25 mouse cellular contexts compared by ENCODE assay signal in the genomic region with DNA sequence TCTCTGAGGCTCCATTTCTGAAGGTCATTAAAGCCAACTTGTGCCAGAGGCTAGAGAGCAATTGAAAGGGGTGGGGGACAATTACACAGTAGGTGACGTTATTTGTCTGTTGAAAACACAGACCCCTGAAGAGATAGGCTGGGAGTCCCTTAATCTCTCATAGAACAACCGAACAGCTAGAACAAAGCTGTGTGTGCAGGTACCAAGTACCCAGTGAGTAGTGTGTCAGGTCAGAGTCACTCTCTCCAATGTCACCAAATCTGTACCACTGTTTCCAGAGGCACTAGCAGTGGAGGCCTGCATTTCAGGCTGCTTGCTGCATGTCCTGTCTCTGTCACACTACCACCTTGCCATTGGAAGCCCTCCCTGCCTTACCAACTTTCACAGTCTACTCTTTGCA. TPM values are rescaled to one million over a fixed set of nuclear protein-coding genes. Genes with fewer than 3 reads are reported as not detected.
"Had no signal": no experiment of that assay in that cellular context is flagged by ENCODE, and none has a peak within 500 bp of the region (broad histone marks: within the 10 kb centered on the region; RNA-seq: fewer than 3 reads in every experiment).

No protein-coding gene starts in this region.

- H3K4me3 ChIP-seq: heart, adult 2 months; heart, embryonic 12.5 days; hindbrain, embryonic 13.5 days; hindbrain, embryonic 15.5 days; kidney, embryonic 15.5 days; limb, embryonic 13.5 days; limb, embryonic 15.5 days; liver, embryonic 12.5 days had no signal

- H3K9me3 ChIP-seq: heart, embryonic 12.5 days; hindbrain, embryonic 13.5 days; hindbrain, embryonic 15.5 days; kidney, embryonic 15.5 days; limb, embryonic 13.5 days; limb, embryonic 15.5 days; liver, embryonic 12.5 days had no signal

- H3K27me3 ChIP-seq: heart, embryonic 12.5 days; hindbrain, embryonic 13.5 days; hindbrain, embryonic 15.5 days; kidney, embryonic 15.5 days had no signal

- ATAC-seq: hindbrain, postnatal 0 days; intestine, embryonic 16.5 days; liver, embryonic 12.5 days had no signal

- H3K4me2 ChIP-seq: heart, embryonic 12.5 days; hindbrain, embryonic 13.5 days; hindbrain, embryonic 15.5 days; kidney, embryonic 15.5 days; limb, embryonic 13.5 days; limb, embryonic 15.5 days; liver, embryonic 12.5 days had no signal

- H3K9ac ChIP-seq: heart, embryonic 12.5 days; hindbrain, embryonic 13.5 days; hindbrain, embryonic 15.5 days; kidney, embryonic 15.5 days; limb, embryonic 13.5 days; limb, embryonic 15.5 days; liver, embryonic 12.5 days; liver, embryonic 14.5 days had no signal

- H3K36me3 ChIP-seq: heart, embryonic 12.5 days; hindbrain, embryonic 13.5 days; hindbrain, embryonic 15.5 days; kidney, embryonic 15.5 days; limb, embryonic 13.5 days; limb, embryonic 15.5 days; liver, embryonic 12.5 days had no signal

- DNase-seq: gastrocnemius, postnatal 10 days; gastrocnemius, postnatal 25 days; heart, adult 2 months; heart, postnatal 10 days; kidney, adult 11 months; kidney, adult 2 months; kidney, adult 9 months; kidney, postnatal 14 days; kidney, postnatal 36 days; layer of hippocampus, adult 9-11 months; layer of hippocampus, postnatal 36 days; left cerebral cortex, postnatal 4 days had no signal

- H3K27ac ChIP-seq: heart, adult 2 months; hindbrain, embryonic 13.5 days; hindbrain, embryonic 15.5 days; hindbrain, postnatal 0 days; kidney, embryonic 15.5 days; kidney, postnatal 0 days; limb, embryonic 13.5 days; limb, embryonic 15.5 days; liver, embryonic 12.5 days; liver, embryonic 14.5 days had no signal

- H3K4me1 ChIP-seq: hindbrain, embryonic 15.5 days; limb, embryonic 13.5 days; limb, embryonic 15.5 days; liver, embryonic 12.5 days had no signal

RNA-seq across cellular contexts. Expression of gene Kcnma1, which starts 22.3 kb away (rescaled TPM):
- total RNA-seq: hematopoietic stem cell, adult 5-6 weeks had no signal
- polyA plus RNA-seq: liver, adult 2 months; liver, embryonic 12.5 days had no signal
